Mouse (Mus musculus) midbrain, embryonic 15.5 days (tissue): Measurements from ENCODE around the gene Nxph3. TPM values are rescaled to one million over a fixed set of nuclear protein-coding genes. Genes with fewer than 3 reads are reported as not detected.
"Not testable (repeated sequence)": the region's sequence is repeated elsewhere in the genome, so short reads cannot be mapped to it uniquely, and the experiment has no call there.

Experiments used
- ATAC-seq: fragments of 200-750 bp; cut with Nextera tagmentation; replicated peaks from 2 replicates; pipeline ENCODE4 v1.8.0; 2017; ENCODE audit warnings: moderate TSS enrichment
- H3K27ac ChIP-seq: fragments of 300-500 bp; sonication (generic); 2 replicates; pipeline ENCODE4 v1.5.1; 2015; ENCODE audit warnings: mild to moderate bottlenecking, inconsistent platforms
- H3K27me3 ChIP-seq: fragments of 300-500 bp; sonication (generic); replicated peaks from 2 replicates; pipeline ENCODE4 v1.6.1; 2015; ENCODE audit warnings: inconsistent platforms
- H3K36me3 ChIP-seq: fragments of 300-500 bp; sonication (generic); replicated peaks from 2 replicates; pipeline ENCODE4 v1.6.1; 2015; ENCODE audit warnings: inconsistent platforms
- H3K4me1 ChIP-seq: fragments of 300-500 bp; sonication (generic); 2 replicates; pipeline ENCODE4 v1.6.1; 2015; ENCODE audit warnings: inconsistent platforms
- H3K4me2 ChIP-seq: fragments of 300-500 bp; sonication (generic); 2 replicates; pipeline ENCODE4 v1.6.1; 2015; ENCODE audit warnings: inconsistent platforms, mild to moderate bottlenecking, moderate library complexity
- H3K4me3 ChIP-seq: fragments of 300-500 bp; sonication (generic); 2 replicates; pipeline ENCODE4 v1.5.1; 2015; ENCODE audit warnings: mild to moderate bottlenecking, inconsistent platforms
- H3K9ac ChIP-seq: fragments of 300-500 bp; sonication (generic); 2 replicates; pipeline ENCODE4 v1.6.1; 2015; ENCODE audit warnings: mild to moderate bottlenecking, inconsistent platforms
- H3K9me3 ChIP-seq: fragments of 300-500 bp; sonication (generic); 2 replicates; pipeline ENCODE4 v1.6.1; 2016; ENCODE audit warnings: inconsistent platforms
- WGBS: fragments of 180-500 bp; shearing (Covaris S2); methylation state at CpG from one replicate; pipeline ENCODE4 v1.1.7; 2015; ENCODE audit warnings: mixed read lengths; 5-methylcytosine and 5-hydroxymethylcytosine counted together
- polyA plus RNA-seq: library from polyadenylated mRNA; unstranded; fragments of >200 nt; fragmentation: Nextera tagmentation; extraction: Ambion mirVana; gene quantifications from 2 replicates; pipeline ENCODE4 v1.2.1, GENCODE M21; 2015

The Nxph3 gene
- polyA plus RNA-seq, 1 experiment from 2014 or later, result 3.2 TPM

DNA sequence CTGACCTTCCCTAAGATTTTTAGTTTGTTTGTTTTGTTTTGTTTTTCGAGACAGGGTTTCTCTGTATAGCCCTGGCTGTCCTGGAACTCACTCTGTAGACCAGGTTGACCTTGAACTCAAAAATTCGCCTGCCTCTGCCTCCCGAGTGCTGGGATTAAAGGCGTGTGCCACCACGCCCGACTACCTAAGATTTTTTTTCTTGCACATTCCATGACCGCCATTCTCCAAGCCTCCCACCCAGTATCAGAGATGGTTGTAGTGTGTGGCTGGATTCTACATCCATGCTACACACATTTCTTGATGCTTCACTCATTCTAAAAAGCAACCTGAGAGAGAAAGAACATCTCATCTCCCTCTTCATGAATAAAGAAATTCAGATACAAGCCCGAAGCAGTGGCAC lies 12.5 kb downstream of the Nxph3 start:
- ATAC-seq, H3K36me3 ChIP-seq, H3K9ac ChIP-seq, H3K9me3 ChIP-seq, H3K4me3 ChIP-seq, H3K4me1 ChIP-seq, H3K27me3 ChIP-seq, H3K4me2 ChIP-seq, H3K27ac ChIP-seq: not testable (repeated sequence)
- 88% methylated on average over 8 of the region's 8 CpGs for WGBS

DNA sequence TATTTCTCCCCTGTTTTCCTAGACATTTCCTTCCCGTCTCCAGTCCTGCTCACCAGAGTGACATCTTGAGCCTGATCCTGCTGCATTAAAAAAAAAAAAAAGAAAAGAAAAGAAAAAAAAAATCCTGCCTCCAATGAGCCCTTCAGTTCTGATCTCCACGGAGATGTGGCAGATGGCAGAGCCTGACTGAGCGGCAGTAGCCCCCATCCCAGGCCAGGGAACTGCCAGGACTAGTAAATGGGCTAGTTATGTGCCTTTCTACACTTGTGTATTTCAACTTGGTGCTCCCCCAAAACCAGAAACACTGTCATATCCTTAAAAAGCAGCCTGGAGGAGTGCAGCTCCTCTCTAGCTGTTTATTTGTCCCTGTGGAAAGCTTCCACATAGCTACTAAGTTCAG lies 13.5 kb downstream of the Nxph3 start:
- H3K9ac ChIP-seq, result no peak overlapping the region
- H3K27ac ChIP-seq, result 0 out of 2 replicates have a peak overlapping the region, but pooled peaks have one; percentile 23
- H3K36me3 ChIP-seq, result 0 out of 2 replicates have a peak, but pooled peaks cover 4% of the 10 kb centered on the region
- H3K4me3 ChIP-seq, result no peak overlapping the region
- no peak for ATAC-seq
- no peak overlapping the region for H3K4me2 ChIP-seq
- H3K9me3 ChIP-seq, result no peaks in the 10 kb centered on the region
- H3K27me3 ChIP-seq, result no peaks in the 10 kb centered on the region
- H3K4me1 ChIP-seq, result 0 out of 2 replicates have a peak, but pooled peaks cover 5% of the 10 kb centered on the region
- 5% methylated on average over 3 of the region's 3 CpGs for WGBS

DNA sequence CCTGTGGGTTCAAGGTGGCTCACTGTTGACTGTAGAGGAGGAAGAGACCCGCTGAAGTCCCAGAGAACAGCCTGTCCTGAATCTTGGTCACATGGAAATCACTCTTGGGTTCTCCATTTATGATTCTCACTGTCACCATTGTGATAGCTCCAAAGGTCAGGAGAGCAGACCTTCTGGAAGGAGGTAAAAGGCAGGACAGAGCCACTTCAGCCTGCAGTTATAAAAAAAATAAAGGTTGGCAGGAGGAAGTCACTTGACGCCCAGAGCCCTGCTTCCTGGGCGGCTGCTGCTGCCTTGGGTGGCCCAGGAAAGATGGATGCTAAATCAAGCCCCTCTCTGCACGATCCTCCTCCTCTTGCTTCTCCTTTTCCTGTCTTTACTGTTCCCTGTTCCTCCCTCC lies 14.0 kb downstream of the Nxph3 start:
- no peak overlapping the region for H3K4me3 ChIP-seq
- 0 out of 2 replicates have a peak, but pooled peaks cover 5% of the 10 kb centered on the region for H3K4me1 ChIP-seq
- no peak overlapping the region for H3K4me2 ChIP-seq
- 62% methylated on average over 4 of the region's 4 CpGs for WGBS
- no peaks in the 10 kb centered on the region for H3K27me3 ChIP-seq
- H3K9ac ChIP-seq, result no peak overlapping the region
- H3K9me3 ChIP-seq, result no peaks in the 10 kb centered on the region
- no peak for ATAC-seq
- H3K36me3 ChIP-seq, result 0 out of 2 replicates have a peak, but pooled peaks cover 4% of the 10 kb centered on the region
- H3K27ac ChIP-seq, result 0 out of 2 replicates have a peak overlapping the region, but pooled peaks have one; percentile 23

DNA sequence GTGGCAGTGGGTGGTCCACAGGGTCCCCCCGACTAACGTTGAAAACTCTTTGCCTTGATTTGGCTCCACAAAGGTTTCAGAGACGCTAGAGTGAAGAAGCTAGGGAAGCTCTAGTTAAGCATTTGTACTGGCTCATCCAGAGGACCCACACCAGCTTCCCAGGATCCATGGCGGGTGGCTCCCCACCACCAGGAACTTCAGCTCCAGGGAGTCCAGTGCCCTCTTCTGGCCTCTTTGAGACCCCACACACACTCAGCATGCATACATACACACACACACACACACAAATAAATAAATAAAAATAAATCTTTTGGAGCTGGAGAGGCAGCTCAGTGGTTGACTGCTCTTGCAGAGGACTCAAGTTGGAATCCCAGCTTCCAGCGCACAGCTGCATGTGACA lies 16.4 kb downstream of the Nxph3 start:
- H3K4me3 ChIP-seq, result no peak overlapping the region
- H3K9ac ChIP-seq, result no peak overlapping the region
- peaks cover 4% of the 10 kb centered on the region; the same call in 1 of the 2 replicates for H3K36me3 ChIP-seq
- H3K27ac ChIP-seq, result no peak overlapping the region
- no peaks in the 10 kb centered on the region for H3K27me3 ChIP-seq
- no peak for ATAC-seq
- H3K9me3 ChIP-seq, result no peaks in the 10 kb centered on the region
- H3K4me1 ChIP-seq, result 0 out of 2 replicates have a peak, but pooled peaks cover 5% of the 10 kb centered on the region
- no peak overlapping the region for H3K4me2 ChIP-seq
- 86% methylated on average over 5 of the region's 5 CpGs for WGBS

DNA sequence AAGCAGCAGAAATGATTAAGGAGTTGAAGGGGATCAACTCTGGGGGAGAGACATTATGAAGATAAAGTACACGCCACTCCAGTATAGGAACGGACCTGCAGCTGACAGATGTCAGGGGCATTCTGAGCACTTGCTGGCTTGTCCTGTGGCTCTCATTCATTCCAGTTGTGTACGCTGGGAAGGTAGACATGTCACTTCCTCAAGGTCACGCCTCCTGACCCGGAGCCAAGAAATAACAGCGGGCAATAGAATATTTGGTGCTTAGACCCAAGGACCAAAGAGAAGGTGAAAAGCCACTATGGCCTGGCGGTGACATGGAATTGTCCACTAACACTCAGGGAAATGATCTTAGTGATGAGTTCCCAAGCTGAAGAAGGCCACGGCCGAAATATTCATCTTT lies 18.5 kb downstream of the Nxph3 start:
- no peak overlapping the region for H3K4me2 ChIP-seq
- H3K27me3 ChIP-seq, result no peaks in the 10 kb centered on the region
- no peaks in the 10 kb centered on the region for H3K9me3 ChIP-seq
- 89% methylated on average over 9 of the region's 9 CpGs for WGBS
- H3K4me3 ChIP-seq, result no peak overlapping the region
- no peak for ATAC-seq
- no peak overlapping the region for H3K9ac ChIP-seq
- H3K27ac ChIP-seq, result no peak overlapping the region
- 0 out of 2 replicates have a peak, but pooled peaks cover 5% of the 10 kb centered on the region for H3K4me1 ChIP-seq
- H3K36me3 ChIP-seq, result peaks cover 4% of the 10 kb centered on the region; the same call in 1 of the 2 replicates

DNA sequence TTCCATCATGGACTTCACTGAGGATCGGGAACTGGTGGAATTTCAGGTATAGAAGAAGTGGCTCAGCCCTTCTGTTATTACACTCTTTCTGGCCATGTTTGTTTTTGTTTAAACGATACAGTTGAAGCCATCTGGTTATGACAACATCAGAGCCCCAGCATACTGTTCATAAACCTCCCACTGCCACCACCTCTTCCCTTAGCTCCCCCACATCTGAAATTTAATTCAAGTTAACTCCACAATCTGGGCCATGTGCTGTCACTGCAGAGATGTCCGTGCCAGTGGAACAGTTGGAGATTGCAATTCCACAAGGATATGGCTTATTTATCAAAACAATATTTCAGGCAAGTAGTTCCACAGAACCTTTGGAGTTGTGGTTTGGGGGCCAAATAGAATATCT lies 20.0 kb downstream of the Nxph3 start:
- H3K36me3 ChIP-seq, result peaks cover 4% of the 10 kb centered on the region; the same call in 1 of the 2 replicates
- H3K4me2 ChIP-seq, result no peak overlapping the region
- no peaks in the 10 kb centered on the region for H3K27me3 ChIP-seq
- 90% methylated on average over 3 of the region's 3 CpGs for WGBS
- H3K9me3 ChIP-seq, result no peaks in the 10 kb centered on the region
- H3K4me3 ChIP-seq, result no peak overlapping the region
- no peaks in the 10 kb centered on the region for H3K4me1 ChIP-seq
- no peak overlapping the region for H3K27ac ChIP-seq
- H3K9ac ChIP-seq, result no peak overlapping the region
- no peak for ATAC-seq

DNA sequence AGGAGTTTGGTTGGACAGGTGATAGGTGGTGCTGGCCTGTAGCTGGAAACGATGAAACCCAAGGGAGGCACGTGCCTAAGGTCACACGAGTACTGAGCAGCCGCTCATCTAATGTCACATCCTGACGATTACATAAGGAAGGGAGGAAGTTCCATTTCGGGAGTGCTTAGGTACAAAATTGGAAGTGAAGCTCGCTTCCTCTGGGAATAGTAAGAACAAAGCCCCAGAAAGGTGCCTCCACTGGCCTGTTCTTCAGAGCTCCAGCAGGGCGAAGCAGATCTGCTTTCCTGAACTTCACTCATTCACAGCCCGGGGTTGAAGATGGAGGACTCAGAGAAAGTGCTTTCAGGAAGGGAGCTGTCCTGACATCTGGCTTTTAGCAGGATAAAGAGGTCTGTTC lies 20.4 kb downstream of the Nxph3 start:
- Histone ChIP-seq H3K9ac (no peak overlapping the region), H3K4me3 (no peak overlapping the region), H3K4me2 (no peak overlapping the region), H3K36me3 (peaks cover 4% of the 10 kb centered on the region; the same call in 1 of the 2 replicates), H3K27me3 (no peaks in the 10 kb centered on the region), H3K4me1 (no peaks in the 10 kb centered on the region), H3K9me3 (no peaks in the 10 kb centered on the region), H3K27ac (no peak overlapping the region)
- WGBS, result 89% methylated on average over 9 of the region's 9 CpGs
- no peak for ATAC-seq

DNA sequence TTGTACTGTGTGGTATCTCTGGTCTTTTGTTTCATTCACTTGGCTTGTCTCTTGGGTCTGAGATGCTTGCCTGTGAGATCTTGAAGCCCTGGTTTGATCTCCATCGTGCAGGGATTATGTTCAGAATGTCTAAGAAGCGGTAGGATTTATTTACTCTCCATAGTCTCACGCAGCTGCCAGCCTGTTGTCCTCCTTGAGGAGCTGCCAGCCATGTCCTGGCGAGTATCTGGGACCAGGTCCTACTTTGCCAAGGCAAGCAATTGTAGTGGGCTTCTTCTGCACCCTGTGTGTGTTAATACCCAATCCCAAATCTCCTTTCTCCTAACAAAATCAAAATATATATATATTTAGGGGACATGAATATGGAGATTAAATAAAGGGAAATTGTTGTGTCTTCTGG lies 21.4 kb downstream of the Nxph3 start:
- H3K9me3 ChIP-seq, result no peaks in the 10 kb centered on the region
- H3K27ac ChIP-seq, result no peak overlapping the region
- H3K36me3 ChIP-seq, result peaks cover 2% of the 10 kb centered on the region; the same call in 1 of the 2 replicates
- no peak for ATAC-seq
- no peak overlapping the region for H3K4me2 ChIP-seq
- no peaks in the 10 kb centered on the region for H3K4me1 ChIP-seq
- no peaks in the 10 kb centered on the region for H3K27me3 ChIP-seq
- 67% methylated on average over 4 of the region's 4 CpGs for WGBS
- H3K9ac ChIP-seq, result no peak overlapping the region
- no peak overlapping the region for H3K4me3 ChIP-seq

DNA sequence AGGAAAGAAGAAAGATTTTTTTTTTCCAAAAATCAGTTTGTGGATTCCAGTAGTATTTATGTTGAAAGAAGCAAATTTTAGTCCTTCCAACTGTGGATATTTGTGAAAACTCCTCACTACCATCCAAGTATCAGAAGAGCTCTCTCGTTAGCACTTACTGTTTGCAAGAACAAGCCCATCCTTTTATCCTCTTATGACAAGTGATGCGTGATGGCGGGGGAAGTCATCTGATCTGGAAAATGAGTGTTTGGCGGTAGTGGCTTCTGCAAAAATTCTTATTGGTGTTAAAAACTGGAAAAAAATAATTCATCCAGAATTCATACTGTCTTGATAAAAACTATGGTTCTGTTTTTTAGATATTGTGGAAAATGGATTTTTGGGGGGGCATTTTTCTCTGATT lies 22.1 kb downstream of the Nxph3 start:
- Histone ChIP-seq H3K36me3 (no peaks in the 10 kb centered on the region; the same call in 1 of the 2 replicates), H3K4me2 (no peak overlapping the region), H3K27me3 (no peaks in the 10 kb centered on the region), H3K27ac (no peak overlapping the region), H3K9me3 (no peaks in the 10 kb centered on the region), H3K4me1 (no peaks in the 10 kb centered on the region), H3K4me3 (no peak overlapping the region), H3K9ac (no peak overlapping the region)
- ATAC-seq, result no peak
- 67% methylated on average over 4 of the region's 4 CpGs for WGBS

DNA sequence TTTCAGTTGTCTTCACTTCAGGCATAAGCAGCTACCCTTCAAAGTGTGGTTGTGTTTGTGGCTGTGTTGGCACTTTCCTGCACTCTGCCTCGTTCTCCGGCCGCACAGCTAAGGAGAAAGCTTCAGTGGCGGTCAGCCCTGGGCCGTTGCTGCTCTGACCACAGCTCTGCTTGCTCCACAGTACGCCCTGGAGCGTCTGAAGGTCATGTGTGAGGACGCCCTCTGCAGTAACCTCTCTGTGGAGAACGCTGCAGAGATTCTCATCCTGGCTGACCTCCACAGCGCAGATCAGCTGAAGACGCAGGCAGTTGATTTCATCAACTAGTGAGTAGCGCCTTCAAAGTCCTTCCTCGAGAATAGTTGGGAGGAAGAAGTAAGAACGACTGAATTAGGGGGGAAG lies 24.3 kb downstream of the Nxph3 start:
- no peaks in the 10 kb centered on the region for H3K9me3 ChIP-seq
- H3K36me3 ChIP-seq, result peaks cover 2% of the 10 kb centered on the region; the same call in 1 of the 2 replicates
- H3K27me3 ChIP-seq, result no peaks in the 10 kb centered on the region
- no peak overlapping the region for H3K27ac ChIP-seq
- H3K4me1 ChIP-seq, result no peaks in the 10 kb centered on the region
- no peak overlapping the region for H3K4me3 ChIP-seq
- H3K9ac ChIP-seq, result no peak overlapping the region
- WGBS, result 92% methylated on average over 14 of the region's 14 CpGs
- no peak for ATAC-seq
- H3K4me2 ChIP-seq, result no peak overlapping the region

DNA sequence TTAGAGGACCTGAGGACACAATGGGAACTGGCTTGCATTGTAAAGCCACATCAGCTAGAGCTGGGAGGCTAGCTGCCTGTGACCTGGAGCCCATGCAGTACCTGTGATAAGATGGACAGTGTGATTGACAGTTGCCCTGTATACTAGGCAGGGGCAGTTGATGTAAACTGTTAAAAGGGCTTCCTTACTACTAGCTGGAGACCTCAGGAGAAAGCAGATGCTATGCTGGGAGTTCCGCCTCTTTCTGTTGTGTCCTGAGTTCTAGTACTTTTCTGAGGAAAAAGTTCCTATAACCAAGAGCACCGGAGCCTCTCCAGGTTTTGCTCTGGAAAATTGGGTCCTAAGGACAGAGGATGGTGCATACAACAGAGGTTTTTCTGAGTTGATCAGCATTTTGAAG lies 27.1 kb downstream of the Nxph3 start:
- peaks cover 5% of the 10 kb centered on the region; the same call in 1 of the 2 replicates for H3K36me3 ChIP-seq
- no peaks in the 10 kb centered on the region for H3K9me3 ChIP-seq
- no peak overlapping the region for H3K9ac ChIP-seq
- WGBS, result 96% methylated on average over 2 of the region's 2 CpGs
- no peaks in the 10 kb centered on the region for H3K4me1 ChIP-seq
- no peaks in the 10 kb centered on the region for H3K27me3 ChIP-seq
- no peak for ATAC-seq
- H3K27ac ChIP-seq, result no peak overlapping the region
- no peak overlapping the region for H3K4me3 ChIP-seq
- no peak overlapping the region for H3K4me2 ChIP-seq

DNA sequence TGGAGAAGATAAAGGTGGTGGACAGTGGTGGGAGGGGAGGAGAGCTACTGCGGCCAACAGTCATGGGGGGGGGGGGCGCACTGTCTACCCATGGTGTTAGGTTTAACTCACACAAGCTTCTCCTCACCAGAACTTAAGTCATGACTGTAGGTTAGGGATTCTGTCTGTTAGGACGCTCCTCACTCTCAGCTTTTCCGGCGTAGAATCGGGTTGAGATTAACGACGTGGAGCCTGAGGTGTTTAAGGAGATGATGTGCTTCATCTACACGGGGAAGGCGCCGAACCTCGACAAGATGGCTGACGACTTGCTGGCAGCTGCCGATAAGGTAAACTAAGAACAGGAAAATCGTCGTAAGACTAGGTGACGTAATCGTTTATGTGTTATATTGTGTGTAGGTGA lies 28.7 kb downstream of the Nxph3 start:
- Histone ChIP-seq H3K27me3 (no peaks in the 10 kb centered on the region), H3K4me3 (no peak overlapping the region), H3K9me3 (no peaks in the 10 kb centered on the region), H3K4me2 (no peak overlapping the region), H3K4me1 (no peaks in the 10 kb centered on the region), H3K36me3 (peaks cover 5% of the 10 kb centered on the region; the same call in 1 of the 2 replicates), H3K9ac (no peak overlapping the region), H3K27ac (no peak overlapping the region)
- ATAC-seq, result no peak
- 97% methylated on average over 18 of the region's 18 CpGs for WGBS

DNA sequence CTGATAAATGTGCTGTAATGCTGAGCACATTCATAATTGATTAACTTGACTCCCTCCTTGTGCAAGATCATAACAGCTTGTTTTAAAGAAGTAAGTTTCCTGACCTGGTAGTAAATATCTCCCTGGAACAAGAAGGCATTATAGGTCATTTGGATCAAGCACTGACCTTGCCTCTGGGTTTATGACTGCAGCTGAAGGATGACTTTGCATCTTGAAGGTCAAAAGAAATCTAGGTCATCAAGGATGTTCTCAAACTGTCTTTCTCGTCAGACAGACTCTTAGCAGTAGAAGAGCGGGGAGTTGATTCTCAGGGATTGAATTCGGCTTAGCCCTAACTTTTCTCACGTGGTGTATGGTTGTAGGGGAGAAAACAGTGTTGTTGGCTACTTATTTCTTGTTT lies 33.7 kb downstream of the Nxph3 start:
- WGBS, result 90% methylated on average over 4 of the region's 4 CpGs

More for the DNA sequence above, 33.7 kb downstream of the Nxph3 start:
- H3K4me2 ChIP-seq, result no peak overlapping the region
- H3K4me3 ChIP-seq, result no peak overlapping the region
- no peaks in the 10 kb centered on the region for H3K9me3 ChIP-seq
- ATAC-seq, result no peak
- no peaks in the 10 kb centered on the region for H3K27me3 ChIP-seq
- H3K36me3 ChIP-seq, result peaks cover 5% of the 10 kb centered on the region; the same call in 1 of the 2 replicates
- H3K4me1 ChIP-seq, result no peaks in the 10 kb centered on the region
- no peak overlapping the region for H3K9ac ChIP-seq
- no peak overlapping the region for H3K27ac ChIP-seq
